Mouse (Mus musculus): ENCODE measurements around the gene Dnajb5. TPM values are rescaled to one million over a fixed set of nuclear protein-coding genes. Genes with fewer than 3 reads are reported as not detected.

Dnajb5 gene
- total RNA-seq (2021), result 100 to 1,000 TPM; 118 to 161 TPM
- long read RNA-seq, experiment 1, full-length matches to known transcripts, result 54 of 73 reads
- long read RNA-seq, experiment 1, partial matches to known transcripts, result 17 of 73 reads
- long read RNA-seq, experiment 1, other reads (novel, unspliced or antisense), result 2 of 73 reads
- long read RNA-seq, experiment 2, full-length matches to known transcripts, result 58 of 87 reads
- long read RNA-seq, experiment 2, partial matches to known transcripts, result 24 of 87 reads
- long read RNA-seq, experiment 2, other reads (novel, unspliced or antisense), result 5 of 87 reads

- intact Hi-C loops (cut with DNase I; ENCODE audit: low total_unique reads), result loop anchor here (5.0 kb wide), 1 partner anchor 72 kb away; no protein-coding TSS in a partner anchor
- DNase-seq, result peak; percentile 96
Observed at GRCm38 (mm10) chr4:42949676-42950051, at the start of gene Dnajb5. Gene Dnajb5, plus strand, starts transcription at chr4:42949814.

DNA sequence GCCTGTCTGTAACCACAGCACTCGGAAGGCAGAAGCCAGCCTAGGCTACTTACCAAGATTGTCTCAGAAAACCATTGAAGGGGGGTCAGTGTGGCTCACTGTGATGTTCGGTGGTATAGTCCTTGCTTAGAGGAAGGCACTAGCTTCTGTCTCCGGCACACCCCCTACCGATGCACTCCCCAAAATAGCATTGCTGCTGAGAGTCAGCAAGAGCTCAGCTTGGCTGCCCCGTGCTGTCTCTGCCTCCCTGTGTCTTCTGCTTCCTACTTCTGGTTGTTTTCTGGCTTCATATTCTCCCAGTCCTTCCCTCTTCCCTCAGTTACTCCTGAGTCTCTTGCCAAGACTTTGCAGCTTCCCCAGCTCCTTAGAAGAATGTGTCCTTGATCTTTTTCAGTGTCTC is 48.7 kb upstream of the Dnajb5 start:
- DNase-seq, result no peak
- intact Hi-C loops (cut with DNase I; ENCODE audit: low total_unique reads), result no loop called here

- peak; percentile 8 for DNase-seq
- intact Hi-C loops (cut with DNase I; ENCODE audit: low total_unique reads), result no loop called here
Observed at GRCm38 (mm10) chr4:42902174-42902573, 47.4 kb upstream of the Dnajb5 start.

- intact Hi-C loops (cut with DNase I; ENCODE audit: low total_unique reads), result no loop called here
- DNase-seq, result no peak
Observed at GRCm38 (mm10) chr4:42902730-42903129, 46.9 kb upstream of the Dnajb5 start.

DNA sequence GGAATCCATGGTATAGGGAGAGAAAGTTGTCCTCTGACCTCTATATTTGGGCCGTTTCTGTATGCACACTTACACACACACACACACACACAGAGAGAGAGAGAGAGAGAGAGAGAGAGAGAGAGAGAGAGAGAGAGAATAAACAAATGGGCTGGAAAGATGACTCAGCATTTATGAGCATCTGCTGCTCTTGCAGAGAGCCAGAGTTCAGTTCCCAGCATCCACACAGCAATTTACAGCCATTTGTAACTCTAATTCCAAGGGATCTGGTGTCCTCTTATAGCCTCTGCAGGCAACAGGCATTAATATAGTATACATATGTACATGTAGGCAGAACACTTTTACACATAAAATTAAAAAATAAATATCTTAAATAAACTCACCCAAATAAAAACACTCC is 45.7 kb upstream of the Dnajb5 start:
- intact Hi-C loops (cut with DNase I; ENCODE audit: low total_unique reads), result no loop called here
- DNase-seq, result no peak

DNA sequence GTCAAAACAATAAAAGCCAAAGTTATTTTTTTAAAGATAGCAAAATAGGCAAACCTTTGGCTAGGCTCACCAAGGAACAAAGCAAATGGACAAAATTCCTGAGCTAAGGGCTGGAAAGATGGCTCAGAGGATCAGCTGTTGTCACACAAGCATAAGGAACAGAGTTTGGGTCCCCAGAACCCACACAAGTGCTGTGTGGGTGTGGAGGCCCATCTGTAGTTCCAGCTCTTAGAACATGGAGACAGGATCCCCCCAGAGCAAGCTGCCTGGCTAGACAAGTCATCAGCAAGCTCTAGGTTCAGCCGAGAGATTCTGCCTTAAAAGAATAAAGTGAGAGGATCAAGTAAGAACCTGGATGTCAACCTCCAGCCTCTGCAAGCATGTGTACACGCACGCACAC is 45.1 kb upstream of the Dnajb5 start:
- no peak for DNase-seq
- intact Hi-C loops (cut with DNase I; ENCODE audit: low total_unique reads), result no loop called here

DNA sequence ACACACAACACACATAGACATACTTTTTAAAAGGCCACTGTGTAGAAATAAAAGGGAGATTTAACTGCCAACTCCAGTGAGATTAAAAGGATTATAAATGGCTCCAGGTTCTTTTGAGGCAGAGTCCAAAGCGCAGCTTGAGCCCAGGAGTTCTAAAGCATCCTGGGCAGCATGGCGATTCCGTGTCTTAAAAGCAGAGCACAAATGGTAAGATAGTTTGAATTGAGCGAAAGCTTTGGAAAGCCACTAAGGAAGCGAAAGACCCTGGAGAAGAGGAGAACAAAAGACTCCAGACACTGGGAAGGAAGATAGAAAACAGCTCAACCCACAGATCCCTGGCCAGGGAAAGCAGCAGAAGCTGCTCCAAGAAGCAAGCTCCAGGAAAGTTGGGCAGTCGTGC is 44.6 kb upstream of the Dnajb5 start:
- intact Hi-C loops (cut with DNase I; ENCODE audit: low total_unique reads), result no loop called here
- no peak for DNase-seq

DNA sequence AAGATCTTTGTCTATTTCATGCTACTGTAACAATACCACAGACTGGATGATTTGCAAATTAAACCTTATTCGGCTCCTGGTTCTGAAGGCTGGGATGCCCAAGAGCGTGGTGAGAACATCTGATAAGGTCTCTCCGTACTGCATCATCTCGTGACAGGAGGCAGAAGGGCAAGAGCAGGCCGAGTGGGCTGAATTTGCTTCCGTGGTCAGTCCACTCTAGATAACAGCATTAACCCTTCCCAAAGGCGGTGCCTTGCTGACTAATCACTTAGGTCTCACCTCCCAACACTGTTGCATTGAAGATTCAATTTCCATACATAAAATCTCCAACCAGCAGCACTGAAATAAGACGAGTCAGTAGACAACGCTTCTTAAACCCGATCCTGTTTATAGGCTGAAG is 36.2 kb upstream of the Dnajb5 start:
- intact Hi-C loops (cut with DNase I; ENCODE audit: low total_unique reads), result no loop called here

GRCm38 (mm10) chr4:42915311-42915710 is 34.3 kb upstream of the Dnajb5 start:
- intact Hi-C loops (cut with DNase I; ENCODE audit: low total_unique reads), result no loop called here
- DNase-seq, result no peak

More for the DNA sequence above, 36.2 kb upstream of the Dnajb5 start:
- no peak for DNase-seq

DNA sequence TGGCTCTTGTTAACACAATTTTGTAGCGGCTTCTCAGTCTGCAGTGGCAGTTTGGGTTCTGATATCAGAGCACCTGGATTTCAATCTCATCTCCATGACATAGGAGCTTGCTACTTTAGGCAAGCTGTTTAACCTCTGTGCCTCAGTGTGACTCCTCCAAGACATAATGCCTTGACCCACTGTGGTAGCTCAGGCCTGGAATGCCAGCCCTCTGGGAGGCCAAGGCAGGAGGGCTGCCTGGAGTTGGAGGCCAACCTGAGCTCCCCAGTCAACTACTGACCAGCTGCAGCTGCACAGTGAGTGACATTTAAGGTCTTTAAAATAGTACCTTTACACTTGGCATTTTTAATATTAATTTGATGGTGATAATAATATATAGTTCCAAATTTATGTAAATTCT is 33.6 kb upstream of the Dnajb5 start:
- intact Hi-C loops (cut with DNase I; ENCODE audit: low total_unique reads), result no loop called here
- DNase-seq, result no peak

GRCm38 (mm10) chr4:42916617-42917401 is 32.8 kb upstream of the Dnajb5 start, which contains the start of gene Phf24:
Gene Phf24, plus strand, starts transcription at chr4:42916660.
- intact Hi-C loops (cut with DNase I; ENCODE audit: low total_unique reads), result no loop called here
- peak; percentile 22 for DNase-seq

DNA sequence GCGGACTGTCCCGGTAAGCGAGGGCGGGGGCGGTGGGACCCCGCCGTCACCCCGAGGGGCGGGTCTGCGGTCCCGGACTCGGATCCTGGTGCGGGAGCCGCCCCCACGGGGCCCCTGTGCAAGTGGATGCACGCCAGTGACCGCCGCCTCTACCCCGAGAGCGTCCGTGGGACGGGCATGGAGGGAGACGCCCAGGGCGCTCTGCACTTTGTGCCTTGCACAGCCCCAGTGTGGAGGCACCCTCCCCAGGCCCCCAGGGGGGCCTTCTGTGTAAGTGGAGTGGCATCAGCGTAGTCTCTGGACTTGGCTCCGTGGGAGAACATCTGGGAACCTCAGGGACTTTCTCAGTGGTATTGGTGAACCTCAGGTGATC is 32.2 kb upstream of the Dnajb5 start:
- intact Hi-C loops (cut with DNase I; ENCODE audit: low total_unique reads), result no loop called here
- no peak for DNase-seq

GRCm38 (mm10) chr4:42920726-42921125 is 28.9 kb upstream of the Dnajb5 start:
- intact Hi-C loops (cut with DNase I; ENCODE audit: low total_unique reads), result loop anchor here (5.0 kb wide), 1 partner anchor 33 kb away; no protein-coding TSS in a partner anchor
- DNase-seq, result no peak

GRCm38 (mm10) chr4:42921536-42921935 is 28.1 kb upstream of the Dnajb5 start:
- intact Hi-C loops (cut with DNase I; ENCODE audit: low total_unique reads), result loop anchor here (5.0 kb wide), 1 partner anchor 34 kb away; no protein-coding TSS in a partner anchor
- DNase-seq, result no peak

GRCm38 (mm10) chr4:42922056-42922455 is 27.6 kb upstream of the Dnajb5 start:
- no peak for DNase-seq
- intact Hi-C loops (cut with DNase I; ENCODE audit: low total_unique reads), result loop anchor here (5.0 kb wide), 1 partner anchor 35 kb away; no protein-coding TSS in a partner anchor

DNA sequence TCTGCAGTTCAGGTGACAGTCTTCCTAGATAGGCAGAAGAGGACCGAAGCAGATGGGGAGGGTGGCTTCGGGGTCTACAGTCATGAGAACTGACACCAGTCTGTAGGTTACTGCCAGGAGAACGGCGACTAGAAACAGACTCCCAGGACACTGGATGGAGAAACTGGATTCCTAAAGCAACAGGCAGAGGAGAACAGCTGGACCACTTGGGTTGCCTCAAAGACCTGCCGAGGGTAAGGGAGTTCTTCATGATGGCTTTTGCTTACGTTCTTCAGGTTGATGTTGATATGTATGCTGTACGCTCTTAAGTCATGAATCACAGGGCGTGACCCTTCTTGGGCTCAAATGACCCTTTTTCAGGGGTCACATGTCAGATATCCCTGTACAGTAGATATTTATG is 27.2 kb upstream of the Dnajb5 start:
- intact Hi-C loops (cut with DNase I; ENCODE audit: low total_unique reads), result loop anchor here (5.0 kb wide), 1 partner anchor 35 kb away; no protein-coding TSS in a partner anchor
- no peak for DNase-seq

GRCm38 (mm10) chr4:42924095-42924710 is 25.4 kb upstream of the Dnajb5 start:
- DNase-seq, result no peak
- intact Hi-C loops (cut with DNase I; ENCODE audit: low total_unique reads), result loop anchor here (5.0 kb wide), 1 partner anchor 37 kb away; no protein-coding TSS in a partner anchor

GRCm38 (mm10) chr4:42928209-42928608 is 21.4 kb upstream of the Dnajb5 start:
- intact Hi-C loops (cut with DNase I; ENCODE audit: low total_unique reads), result no loop called here
- no peak for DNase-seq

DNA sequence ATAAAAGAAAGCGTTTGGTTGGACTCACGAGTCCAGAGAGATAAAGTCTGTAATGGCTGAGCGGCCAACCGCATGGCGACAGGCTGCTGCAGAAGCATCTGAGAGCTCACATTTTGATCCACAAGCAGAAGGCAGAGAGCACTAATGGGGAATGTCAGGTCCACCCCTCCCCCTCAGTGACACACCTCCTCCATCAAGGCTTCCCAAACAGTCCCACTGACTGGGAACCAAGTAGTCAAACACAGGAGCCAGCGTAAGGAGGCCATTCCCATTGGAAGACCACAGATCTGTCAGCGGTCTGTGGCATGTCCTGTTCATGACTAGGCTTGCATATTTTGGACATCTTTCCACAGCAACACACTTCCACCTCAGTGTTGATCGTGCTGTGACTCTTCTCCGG is 20.7 kb upstream of the Dnajb5 start:
- intact Hi-C loops (cut with DNase I; ENCODE audit: low total_unique reads), result no loop called here
- no peak for DNase-seq

DNA sequence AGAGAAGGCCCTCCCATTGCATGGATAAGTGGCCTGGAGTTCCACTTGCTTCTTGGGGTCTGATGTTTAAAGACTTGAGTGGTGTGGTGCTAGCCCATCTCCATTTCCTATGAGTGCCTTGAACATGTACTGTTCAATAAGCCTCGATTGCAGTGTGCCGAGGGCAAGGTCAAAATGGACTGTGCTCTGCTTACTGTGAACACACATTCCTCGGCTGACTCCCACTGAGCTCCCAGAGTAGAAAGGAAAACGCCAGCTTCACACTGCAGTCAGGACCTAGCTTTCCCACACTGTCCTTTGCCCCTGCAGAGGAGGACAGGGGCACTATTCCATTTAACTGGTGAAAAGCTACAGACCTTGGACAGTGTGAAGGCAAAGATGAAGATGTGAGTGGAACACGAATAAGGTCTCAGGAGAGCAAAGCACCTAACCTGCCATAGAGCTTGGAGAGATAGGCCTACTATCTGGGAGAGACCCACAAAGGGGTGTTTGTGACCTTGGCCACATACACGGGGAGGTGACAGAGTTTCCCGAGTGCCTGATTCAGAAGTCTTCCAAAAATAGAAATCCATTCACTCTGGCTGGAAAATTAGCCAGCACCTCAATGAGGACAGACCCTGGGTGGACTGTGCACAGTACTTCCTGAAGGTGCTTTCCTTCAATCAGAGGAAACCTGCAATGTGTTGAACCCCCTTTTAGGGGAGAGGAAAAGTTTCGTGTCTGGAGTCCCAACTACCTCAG is 17.2 kb upstream of the Dnajb5 start:
- intact Hi-C loops (cut with DNase I; ENCODE audit: low total_unique reads), result no loop called here
- DNase-seq, result no peak

Measured in gastrocnemius, postnatal 14 days (tissue).